Mouse (Mus musculus) limb, embryonic 11.5 days (tissue): Measurements from ENCODE around the gene Caln1. TPM values are rescaled to one million over a fixed set of nuclear protein-coding genes. Genes with fewer than 3 reads are reported as not detected.

ENCODE experiments used
- ATAC-seq: fragments of 200-750 bp; cut with Nextera tagmentation; 2 replicates; pipeline ENCODE4 v1.8.0; 2017; ENCODE audit warnings: low read depth; ENCODE audit not compliant: insufficient number of reproducible peaks, low FRiP score, low TSS enrichment
- DNase-seq: peaks from one replicate; pipeline ENCODE4 v3.0.0-alpha.2; 2015; ENCODE audit warnings: low spot score
- H3K27ac ChIP-seq: fragments of 300-500 bp; sonication (generic); replicated peaks from 2 replicates; pipeline ENCODE4 v1.5.1; 2014; ENCODE audit warnings: low read depth, mild to moderate bottlenecking, low read length
- H3K27me3 ChIP-seq: fragments of 300-500 bp; sonication (generic); 2 replicates; pipeline ENCODE4 v1.6.1; 2014; ENCODE audit warnings: mild to moderate bottlenecking, low read length, mixed read lengths; ENCODE audit not compliant: control insufficient read depth, insufficient read depth
- H3K36me3 ChIP-seq: fragments of 300-500 bp; sonication (generic); 2 replicates; pipeline ENCODE4 v1.6.1; 2014; ENCODE audit warnings: mild to moderate bottlenecking, low read length, moderate library complexity, mixed read lengths; ENCODE audit not compliant: control insufficient read depth, insufficient read depth
- H3K4me1 ChIP-seq: fragments of 300-500 bp; sonication (generic); 2 replicates; pipeline ENCODE4 v1.6.1; 2014; ENCODE audit warnings: low read length, mixed read lengths; ENCODE audit not compliant: control insufficient read depth, insufficient read depth
- H3K4me2 ChIP-seq: fragments of 300-500 bp; sonication (generic); 2 replicates; pipeline ENCODE4 v1.6.1; 2014; ENCODE audit warnings: low read depth, mild to moderate bottlenecking, moderate library complexity; ENCODE audit not compliant: severe bottlenecking
- H3K4me3 ChIP-seq: fragments of 300-500 bp; sonication (generic); 2 replicates; pipeline ENCODE4 v1.5.1; 2014; ENCODE audit warnings: low read depth, low read length
- H3K9ac ChIP-seq: fragments of 300-500 bp; sonication (generic); 2 replicates; pipeline ENCODE4 v1.6.1; 2014; ENCODE audit warnings: mild to moderate bottlenecking, low read length
- H3K9me3 ChIP-seq: fragments of 300-500 bp; sonication (generic); 2 replicates; pipeline ENCODE4 v1.6.1; 2016; ENCODE audit warnings: low read length; ENCODE audit not compliant: control insufficient read depth
- WGBS: fragments of 180-500 bp; shearing (Covaris S2); extraction: QIAGEN DNeasy Blood & Tissue Kit; methylation state at CpG from one replicate; pipeline ENCODE4 v1.1.7; 2014; 5-methylcytosine and 5-hydroxymethylcytosine counted together
- polyA plus RNA-seq: library from polyadenylated mRNA; unstranded; fragments of >200 nt; fragmentation: Nextera tagmentation; extraction: Ambion mirVana; gene quantifications from 2 replicates; pipeline ENCODE4 v1.2.1, GENCODE M21; 2014

Caln1 gene
- polyA plus RNA-seq, 1 experiment from 2014 or later = 0.11 TPM

GRCm38 (mm10) chr5:130792755-130793452 lies 423.6 kb downstream of the Caln1 start:
- no peak overlapping the region for H3K27ac ChIP-seq
- H3K36me3 ChIP-seq = no peaks in the 10 kb centered on the region
- H3K4me2 ChIP-seq = no peak overlapping the region
- no peak overlapping the region for H3K4me3 ChIP-seq
- H3K9me3 ChIP-seq = no peaks in the 10 kb centered on the region; the same call in 1 of the 2 replicates
- no peak for DNase-seq
- no peaks in the 10 kb centered on the region for H3K27me3 ChIP-seq
- WGBS = 87% methylated on average over 3 of the region's 3 CpGs
- no peak for ATAC-seq
- H3K4me1 ChIP-seq = no peaks in the 10 kb centered on the region
- no peak overlapping the region for H3K9ac ChIP-seq

DNA sequence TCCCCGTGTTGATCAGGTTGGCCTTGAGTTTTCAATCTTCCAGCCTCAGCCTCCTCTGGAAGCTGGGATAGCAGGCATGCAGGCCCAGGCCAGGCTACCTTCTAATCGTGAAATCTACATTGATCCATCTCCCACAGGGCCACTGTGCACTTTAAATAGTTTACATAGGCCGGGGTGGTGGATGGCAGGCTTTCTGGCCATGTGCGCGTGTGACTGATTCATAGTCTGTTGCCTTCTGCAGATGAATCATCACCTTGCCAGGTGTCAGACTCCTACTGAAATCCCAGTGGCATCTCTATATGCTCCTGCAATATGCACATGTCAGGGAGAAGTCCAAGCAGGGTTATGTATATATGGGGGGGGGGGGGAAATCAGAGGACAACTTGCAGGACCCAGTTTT lies 428.5 kb downstream of the Caln1 start:
- Histone ChIP-seq H3K4me1 (no peaks in the 10 kb centered on the region), H3K9me3 (no peaks in the 10 kb centered on the region), H3K9ac (no peak overlapping the region), H3K27ac (no peak overlapping the region), H3K36me3 (no peaks in the 10 kb centered on the region), H3K4me2 (no peak overlapping the region), H3K27me3 (no peaks in the 10 kb centered on the region), H3K4me3 (no peak overlapping the region)
- 85% methylated on average over 5 of the region's 5 CpGs for WGBS
- no peak for ATAC-seq
- DNase-seq = no peak

GRCm38 (mm10) chr5:130810314-130810713 lies 441.1 kb downstream of the Caln1 start:
- no peak for ATAC-seq
- H3K9me3 ChIP-seq = no peaks in the 10 kb centered on the region
- no peak overlapping the region for H3K4me3 ChIP-seq
- no peak overlapping the region for H3K4me2 ChIP-seq
- no peak for DNase-seq
- H3K27me3 ChIP-seq = no peaks in the 10 kb centered on the region
- 32% methylated on average over 6 of the region's 6 CpGs for WGBS
- no peaks in the 10 kb centered on the region for H3K36me3 ChIP-seq
- H3K9ac ChIP-seq = no peak overlapping the region
- H3K27ac ChIP-seq = no peak overlapping the region
- no peaks in the 10 kb centered on the region for H3K4me1 ChIP-seq

GRCm38 (mm10) chr5:130810846-130811245 lies 441.6 kb downstream of the Caln1 start:
- Histone ChIP-seq H3K27ac (no peak overlapping the region), H3K4me1 (no peaks in the 10 kb centered on the region), H3K27me3 (no peaks in the 10 kb centered on the region), H3K9ac (no peak overlapping the region), H3K9me3 (no peaks in the 10 kb centered on the region), H3K4me3 (no peak overlapping the region), H3K4me2 (no peak overlapping the region), H3K36me3 (no peaks in the 10 kb centered on the region)
- ATAC-seq = no peak
- WGBS = 31% methylated on average over 1 of the region's 1 CpGs
- no peak for DNase-seq

GRCm38 (mm10) chr5:130811266-130811665 lies 442.0 kb downstream of the Caln1 start:
- Histone ChIP-seq H3K9ac (no peak overlapping the region), H3K9me3 (no peaks in the 10 kb centered on the region), H3K36me3 (no peaks in the 10 kb centered on the region), H3K4me3 (no peak overlapping the region), H3K4me2 (no peak overlapping the region), H3K27ac (no peak overlapping the region), H3K27me3 (no peaks in the 10 kb centered on the region), H3K4me1 (no peaks in the 10 kb centered on the region)
- 44% methylated on average over 3 of the region's 3 CpGs for whole genome bisulfite sequencing
- ATAC-seq (no peak), DNase-seq (peak; percentile 69)

DNA sequence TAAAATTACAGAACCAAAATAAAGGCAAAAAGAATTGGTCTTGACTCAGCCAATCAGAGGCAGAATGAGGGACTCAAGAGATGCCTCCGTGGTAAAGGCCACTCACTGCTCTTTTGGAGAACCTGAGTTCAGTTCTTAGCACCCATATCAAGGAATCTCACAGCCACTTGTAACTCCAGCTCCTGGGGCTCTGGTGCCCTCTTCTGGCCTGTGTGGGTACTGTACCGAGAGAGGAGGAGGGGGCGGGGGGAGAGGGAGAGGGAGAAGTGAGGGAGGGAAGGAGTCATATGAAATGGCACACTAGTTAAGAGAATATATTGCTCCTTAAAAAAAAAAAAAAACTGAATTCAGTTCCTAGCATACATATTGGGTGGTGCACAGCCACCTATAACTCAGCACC lies 442.7 kb downstream of the Caln1 start:
- DNase-seq (peak; percentile 30), ATAC-seq (no peak)
- H3K9ac ChIP-seq = no peak overlapping the region
- H3K27ac ChIP-seq = no peak overlapping the region
- no peaks in the 10 kb centered on the region for H3K4me1 ChIP-seq
- no peaks in the 10 kb centered on the region for H3K27me3 ChIP-seq
- H3K36me3 ChIP-seq = no peaks in the 10 kb centered on the region
- WGBS = 91% methylated on average over 3 of the region's 3 CpGs
- H3K4me3 ChIP-seq = no peak overlapping the region
- H3K4me2 ChIP-seq = no peak overlapping the region
- H3K9me3 ChIP-seq = no peaks in the 10 kb centered on the region

DNA sequence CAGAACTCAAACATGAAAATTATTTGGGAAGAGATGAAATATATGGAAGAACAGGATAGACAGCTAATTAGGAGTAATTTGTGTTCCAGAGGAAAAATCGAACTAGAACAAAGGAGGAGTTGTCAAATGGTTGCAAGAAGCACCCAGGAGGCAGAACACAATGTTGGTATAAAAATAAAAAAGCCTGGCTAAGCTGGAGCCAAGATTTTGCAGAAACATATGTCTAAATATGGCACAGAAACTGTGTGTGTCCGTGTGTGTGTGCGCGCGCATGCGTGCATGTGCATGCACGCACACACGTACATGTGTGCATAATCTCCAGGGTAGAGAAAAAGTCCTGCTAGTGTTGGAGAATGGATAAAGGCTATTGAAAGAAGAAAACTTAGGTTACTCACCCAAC lies 443.3 kb downstream of the Caln1 start:
- H3K4me3 ChIP-seq = no peak overlapping the region
- no peak overlapping the region for H3K4me2 ChIP-seq
- DNase-seq = no peak
- no peak overlapping the region for H3K9ac ChIP-seq
- 96% methylated on average over 8 of the region's 8 CpGs for WGBS
- no peaks in the 10 kb centered on the region for H3K4me1 ChIP-seq
- H3K27ac ChIP-seq = no peak overlapping the region
- no peak for ATAC-seq
- no peaks in the 10 kb centered on the region for H3K36me3 ChIP-seq
- H3K9me3 ChIP-seq = no peaks in the 10 kb centered on the region
- no peaks in the 10 kb centered on the region for H3K27me3 ChIP-seq

DNA sequence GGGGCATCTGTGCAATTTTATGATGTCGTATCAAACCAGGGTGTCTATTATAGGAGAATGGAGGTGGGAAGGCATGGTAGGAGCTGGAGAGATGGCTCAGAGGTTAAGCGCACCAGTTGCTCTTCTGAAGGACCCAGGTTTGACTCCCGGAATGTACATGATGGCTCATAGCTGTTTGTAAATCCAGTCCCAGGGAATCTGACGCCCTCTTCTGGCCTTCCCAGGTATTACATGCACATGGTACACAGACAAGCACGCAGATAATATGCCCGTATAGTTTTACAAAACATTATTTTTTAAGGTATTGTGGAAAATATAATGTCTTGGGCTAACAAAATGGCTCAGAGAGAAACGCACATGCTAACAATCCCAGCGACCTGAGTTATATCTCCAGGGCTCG lies 443.8 kb downstream of the Caln1 start:
- no peak overlapping the region for H3K9ac ChIP-seq
- no peaks in the 10 kb centered on the region for H3K36me3 ChIP-seq
- 88% methylated on average over 9 of the region's 9 CpGs for WGBS
- no peak overlapping the region for H3K27ac ChIP-seq
- no peak for ATAC-seq
- H3K9me3 ChIP-seq = no peaks in the 10 kb centered on the region
- no peaks in the 10 kb centered on the region for H3K4me1 ChIP-seq
- no peak overlapping the region for H3K4me2 ChIP-seq
- no peaks in the 10 kb centered on the region for H3K27me3 ChIP-seq
- no peak overlapping the region for H3K4me3 ChIP-seq
- DNase-seq = no peak

- Histone ChIP-seq H3K27ac (no peak overlapping the region), H3K9me3 (no peaks in the 10 kb centered on the region), H3K27me3 (no peaks in the 10 kb centered on the region), H3K4me1 (no peaks in the 10 kb centered on the region), H3K9ac (no peak overlapping the region), H3K36me3 (no peaks in the 10 kb centered on the region), H3K4me3 (no peak overlapping the region), H3K4me2 (no peak overlapping the region)
- 85% methylated on average over 5 of the region's 5 CpGs for WGBS
- ATAC-seq = no peak
- DNase-seq = no peak
These were observed 446.1 kb downstream of the Caln1 start for GRCm38 (mm10) chr5:130815352-130815751.
